Mouse (Mus musculus): ENCODE data around the gene Krt17.
"Not testable (repeated sequence)": the region's sequence is repeated elsewhere in the genome, so short reads cannot be mapped to it uniquely, and the experiment has no call there.

Gene Krt17

DNA sequence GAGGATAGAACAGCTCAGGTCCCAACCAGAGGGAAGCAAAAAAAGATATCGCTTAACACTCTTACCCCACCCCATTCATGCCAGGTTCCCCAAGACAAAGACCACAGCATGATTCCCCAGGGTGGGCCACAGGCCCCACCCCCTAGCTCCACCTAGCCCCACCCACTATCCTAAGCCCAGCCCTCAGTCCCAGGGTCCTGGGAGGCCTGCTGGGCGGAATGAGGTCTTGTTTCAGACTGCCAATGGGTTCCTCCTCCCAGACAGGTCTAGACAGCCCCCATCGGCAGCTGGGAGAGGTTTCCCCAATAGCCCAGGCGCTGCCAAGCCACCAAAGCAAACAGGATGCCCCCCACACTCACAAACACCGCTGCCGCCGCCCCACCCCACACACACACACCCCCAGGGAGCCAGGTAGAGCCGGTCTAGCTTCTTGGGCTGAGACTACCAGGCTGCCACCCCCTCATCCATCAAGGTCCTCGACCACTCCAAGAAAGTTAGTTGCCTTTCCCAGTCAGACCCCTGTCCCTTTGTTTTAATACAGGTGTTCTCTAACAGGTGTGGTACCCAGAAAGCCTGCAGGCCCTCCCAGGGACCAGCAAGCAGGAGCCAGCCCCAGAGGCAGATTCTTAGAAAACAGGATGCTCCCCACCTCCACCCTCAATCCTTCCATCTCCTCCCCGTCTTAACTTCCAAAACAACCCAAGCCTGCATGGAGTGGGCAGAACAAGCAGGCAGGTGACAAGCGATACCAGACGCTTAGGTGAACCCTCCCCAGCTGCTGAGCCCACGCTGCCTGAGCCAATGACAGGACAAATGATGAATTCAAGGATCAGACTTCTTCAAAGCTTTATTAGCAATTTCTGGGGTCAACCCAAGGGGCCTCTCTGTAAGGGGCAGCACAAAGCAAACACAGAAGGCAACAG, 1.5 kb upstream of the Krt17 start:
- no peak for DNase-seq

DNA sequence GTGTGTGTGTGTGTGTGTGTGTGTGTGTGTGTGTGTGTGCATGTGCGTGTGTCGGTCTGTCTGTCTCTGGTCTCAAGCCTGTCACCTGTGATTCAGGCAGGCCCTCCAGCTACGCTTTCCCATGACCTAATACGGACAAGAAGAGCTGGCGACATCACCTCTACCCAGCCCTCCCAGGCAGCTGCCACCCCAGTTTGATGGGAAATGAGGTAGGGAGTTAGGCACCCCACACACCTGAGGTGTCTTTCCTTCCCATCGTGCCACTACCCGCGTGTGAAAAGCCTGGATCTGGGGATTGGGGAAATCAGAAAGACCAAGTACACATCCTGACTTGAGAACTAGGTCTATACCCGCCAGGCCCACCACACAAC, 391 bp upstream of the Krt17 start:
- DNase-seq: no peak

DNA sequence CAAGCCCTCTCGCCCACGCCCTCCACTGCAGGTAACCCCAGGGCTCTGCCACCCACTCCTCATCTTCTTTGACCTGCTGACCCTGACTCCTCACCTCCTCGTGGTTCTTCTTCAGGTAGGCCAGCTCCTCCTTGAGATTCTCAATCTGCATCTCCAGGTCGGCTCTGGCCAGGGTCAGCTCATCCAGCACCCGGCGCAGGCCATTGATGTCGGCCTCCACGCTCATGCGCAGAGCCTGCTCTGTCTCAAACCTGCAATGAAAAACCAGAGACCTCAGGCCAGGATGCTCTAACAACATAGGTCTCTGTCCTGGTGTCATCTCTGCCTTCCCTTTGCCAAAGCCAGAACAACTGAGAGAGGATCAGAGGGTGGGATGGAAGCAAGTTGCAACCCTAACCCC, 1.8 kb downstream of the Krt17 start:
- no peak for DNase-seq

DNA sequence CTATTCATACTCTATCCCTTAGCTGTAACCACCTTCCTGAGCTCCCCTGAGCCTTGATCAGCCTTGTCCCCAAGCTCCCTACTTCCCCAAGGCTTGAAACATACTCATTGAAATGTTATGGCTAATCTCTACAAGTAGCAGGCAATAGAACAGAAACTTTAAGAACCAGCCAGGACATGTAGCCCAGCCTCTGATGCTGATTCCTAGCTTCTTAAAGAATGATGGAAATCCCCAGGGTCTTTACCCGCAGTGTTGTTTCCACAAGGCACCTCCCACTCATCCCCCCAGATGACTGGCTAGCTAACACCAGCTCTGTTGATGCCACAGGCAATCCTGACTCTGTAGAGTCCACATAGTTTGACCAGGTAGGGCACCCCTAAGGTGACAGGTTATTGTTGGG, 2.9 kb downstream of the Krt17 start:
- no peak for DNase-seq

DNA sequence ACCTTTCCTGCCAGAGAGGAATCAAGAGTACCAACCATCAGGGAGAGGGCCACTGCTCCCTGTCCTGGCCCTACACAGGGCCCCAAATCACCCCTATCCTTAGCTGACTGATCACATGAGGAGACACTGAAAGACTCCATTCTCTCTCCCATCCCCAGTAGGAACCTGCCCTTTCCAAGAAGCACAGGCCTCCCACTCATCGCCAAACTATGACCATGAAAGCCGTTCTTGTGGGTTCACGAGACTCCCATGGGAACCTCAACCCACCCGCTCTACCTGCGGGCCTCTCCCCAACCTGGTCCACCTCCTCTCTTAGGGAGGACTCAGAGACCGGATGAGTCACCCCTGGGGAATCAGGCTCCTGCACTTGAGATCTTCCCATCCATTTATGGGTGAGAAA, 5.3 kb downstream of the Krt17 start:
- DNase-seq: no peak

DNA sequence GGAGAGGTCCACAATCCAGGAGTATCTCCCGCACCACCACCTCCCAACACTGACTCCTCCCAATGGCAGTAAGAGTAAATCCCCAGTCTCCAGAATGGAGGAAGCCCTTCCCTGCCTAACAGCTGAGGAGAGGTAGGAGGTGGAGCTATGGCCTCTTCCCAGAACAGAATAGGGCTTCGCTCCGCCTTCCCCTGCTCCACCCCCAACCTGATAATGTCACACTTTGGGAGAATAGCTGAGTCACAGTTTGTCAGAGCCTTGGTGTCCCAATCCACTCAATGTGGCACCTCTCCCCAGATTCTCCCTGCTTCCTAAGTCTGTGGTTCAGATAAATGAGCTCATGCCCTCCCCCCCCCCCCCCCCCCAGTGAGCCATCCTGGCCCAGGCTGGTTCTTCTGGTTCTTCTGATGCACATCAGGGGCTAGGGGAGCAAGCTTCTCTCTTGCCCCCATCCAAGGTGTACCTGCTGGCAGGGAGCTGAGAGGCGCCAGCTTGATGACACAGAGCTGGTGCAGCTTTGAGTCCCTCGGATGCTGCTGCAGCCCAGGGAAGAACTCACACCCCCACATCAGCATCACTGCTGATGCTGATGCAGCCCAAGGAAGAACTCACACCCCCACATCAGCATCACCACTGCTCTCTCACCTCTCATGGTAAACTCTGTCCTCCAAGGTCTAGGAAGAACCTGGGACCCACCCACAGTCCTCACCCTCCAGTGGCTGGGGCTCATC, 6.3 kb downstream of the Krt17 start:
- DNase-seq: no peak

DNA sequence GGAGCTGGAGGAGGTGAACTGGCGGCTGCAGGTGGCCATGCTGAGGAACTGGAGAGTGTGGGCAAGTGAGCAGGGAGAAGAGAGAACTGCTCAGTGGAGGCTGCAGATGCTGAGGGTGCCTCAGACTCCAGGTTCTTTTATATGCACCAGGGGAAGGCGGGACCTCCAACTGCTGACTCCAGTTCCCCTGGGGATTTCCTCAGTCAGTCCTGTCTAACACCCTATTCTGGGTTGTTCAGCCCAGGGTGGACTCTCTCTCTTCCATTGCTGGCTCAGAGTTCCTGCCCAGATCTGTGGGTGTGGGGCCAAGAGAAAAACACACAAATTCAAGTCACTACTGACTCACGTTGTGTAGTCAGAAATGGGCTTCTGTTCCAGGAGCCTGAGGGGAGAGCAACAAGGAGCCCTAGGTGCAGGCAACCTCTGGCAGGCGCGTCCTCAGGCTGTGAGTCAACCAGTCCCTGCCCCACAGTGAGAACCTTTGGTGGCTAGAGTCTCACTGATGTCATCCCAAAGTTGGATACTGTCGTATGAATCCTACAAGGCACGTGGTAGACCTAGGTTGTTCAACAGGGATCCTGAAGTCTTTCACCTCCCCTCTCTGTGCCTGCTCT, 11.9 kb downstream of the Krt17 start, which contains the start of gene Krt16:
Gene Krt16, minus strand, starts transcription at position 51 of the 614 bp plus-strand sequence.
- DNase-seq: no peak

DNA sequence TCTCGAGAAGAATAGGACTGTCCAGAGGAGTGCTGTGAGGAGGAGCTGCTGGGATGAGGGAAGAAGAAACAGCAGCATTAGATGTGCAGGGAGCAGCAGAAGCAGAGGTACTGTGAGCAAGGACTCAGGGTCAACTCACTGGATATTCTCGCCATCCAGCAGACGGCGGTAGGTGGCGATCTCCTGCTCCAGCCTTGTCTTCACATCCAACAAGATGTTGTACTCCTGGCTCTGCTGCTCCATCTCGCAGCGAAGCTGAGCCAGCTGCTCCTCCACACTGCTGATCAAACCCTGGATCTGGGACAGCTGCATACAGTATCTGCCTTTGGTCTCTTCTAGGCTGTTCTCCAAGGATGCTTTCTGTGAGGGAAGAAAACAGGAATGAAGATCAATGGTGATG, 14.4 kb downstream of the Krt17 start:
- DNase-seq: not testable (repeated sequence)

DNA sequence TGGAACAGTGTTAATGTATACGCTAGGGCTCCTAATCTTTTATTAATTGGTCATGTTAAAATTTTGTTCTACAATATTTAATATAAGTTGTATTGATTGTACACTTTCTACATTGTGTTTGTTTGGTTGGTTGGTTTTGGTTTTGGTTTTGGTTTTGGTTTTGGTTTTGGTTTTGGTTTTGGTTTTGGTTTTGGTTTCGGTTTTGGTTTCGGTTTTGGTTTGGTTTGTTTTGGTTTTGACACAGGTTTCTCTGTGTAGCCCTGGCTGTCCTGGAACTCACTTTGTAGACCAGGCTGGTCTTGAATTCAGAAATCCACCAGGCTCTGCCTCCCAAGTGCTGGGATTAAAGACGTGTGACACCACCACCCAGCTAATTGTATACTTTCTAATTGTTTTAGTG, 20.6 kb downstream of the Krt17 start:
- not testable (repeated sequence) for DNase-seq

DNA sequence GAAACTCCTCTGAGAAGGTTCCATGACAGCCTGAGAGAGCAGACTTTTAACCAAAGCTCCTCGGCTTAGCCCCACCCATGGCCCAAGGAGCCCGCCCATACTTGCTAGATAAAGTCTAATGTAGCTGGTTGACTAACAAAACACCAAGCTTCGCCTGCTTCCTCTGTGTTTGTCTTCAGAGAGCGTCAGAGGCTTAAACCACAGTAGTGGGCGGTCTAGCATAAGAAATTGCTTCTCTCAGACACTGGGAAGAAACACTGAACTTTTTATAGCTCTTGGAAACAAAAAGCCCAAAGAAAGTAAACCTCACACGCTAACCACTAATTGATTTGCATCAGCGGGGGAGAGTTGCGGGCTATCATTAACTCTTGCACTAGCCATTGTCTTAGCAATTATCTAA, 39.1 kb downstream of the Krt17 start:
- DNase-seq: no peak

DNA sequence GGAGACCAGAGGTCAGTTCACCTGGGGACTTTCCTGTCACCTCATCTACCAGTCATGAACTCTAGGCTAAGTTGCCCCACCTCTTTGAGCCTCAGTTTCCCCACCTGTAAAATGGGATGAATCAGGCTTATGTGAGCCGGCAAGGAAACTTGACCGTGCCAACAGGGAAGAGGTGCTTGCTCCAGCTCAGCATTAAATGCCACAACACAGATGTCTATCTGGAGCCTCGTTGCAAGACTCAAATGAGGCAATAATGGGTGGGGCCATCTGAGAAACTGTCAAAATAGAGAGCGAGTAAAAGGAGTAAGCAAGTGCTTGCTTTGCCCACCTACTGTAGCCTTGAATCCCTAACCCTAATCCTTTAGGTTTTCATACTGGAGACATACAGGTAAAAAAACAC, 41.5 kb downstream of the Krt17 start:
- no peak for DNase-seq

DNA sequence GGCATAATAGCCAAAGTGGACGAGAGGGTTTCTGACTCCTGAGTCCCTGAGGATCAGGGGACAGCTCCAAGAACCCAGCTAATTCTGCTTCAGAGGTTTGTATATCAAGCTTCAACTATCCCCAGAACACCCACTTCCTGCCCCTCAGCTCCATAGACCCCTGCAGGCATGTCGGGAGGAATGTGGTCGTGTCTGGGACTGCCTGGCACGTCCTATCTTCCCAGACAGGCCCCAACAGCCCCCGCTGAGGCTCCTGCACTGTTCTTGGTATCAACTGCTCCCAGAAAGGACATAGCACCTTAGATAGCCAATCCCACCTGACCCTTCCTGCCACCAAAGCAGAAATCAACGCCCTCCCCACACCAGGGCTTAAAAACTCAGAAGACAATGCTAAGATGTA, 52.3 kb downstream of the Krt17 start:
- no peak for DNase-seq

DNA sequence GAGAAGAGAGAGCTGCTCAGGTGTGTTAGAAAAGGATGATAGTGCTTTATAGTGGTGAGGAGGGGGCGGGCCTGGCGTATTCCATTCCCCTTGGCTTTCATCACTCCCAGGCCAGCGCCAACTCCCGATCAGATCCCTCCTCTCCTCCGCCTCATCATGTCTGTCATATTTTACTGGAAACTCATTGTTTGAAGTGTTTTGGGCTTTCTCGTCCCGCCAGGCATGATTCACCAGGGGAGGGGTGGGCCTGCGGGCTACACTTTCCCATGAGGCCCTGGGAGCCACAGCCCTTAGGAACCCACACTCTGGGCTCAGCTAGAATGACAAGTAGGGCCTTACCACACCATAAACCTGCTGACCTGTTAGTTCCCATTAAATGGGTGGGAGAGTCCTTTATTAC, 53.3 kb downstream of the Krt17 start, which contains the start of gene Krt14:
Gene Krt14, minus strand, starts transcription at position 51 of the 400 bp plus-strand sequence.
- no peak for DNase-seq

All from kidney, postnatal 25 days (tissue).